Mouse (Mus musculus): Measurements from ENCODE around the gene Rgs3. TPM values are rescaled to one million over a fixed set of nuclear protein-coding genes. Genes with fewer than 3 reads are reported as not detected.

Gene Rgs3
- polyA plus RNA-seq, 1 experiment from 2014 or later, result 54.3 TPM

- Histone ChIP-seq H3K4me1 (ENCODE audit: control insufficient read depth, insufficient read depth, low read length) (0 out of 2 replicates have a peak, but pooled peaks cover 9% of the 10 kb centered on the region), H3K4me3 (ENCODE audit: low read depth, low read length) (no peak overlapping the region), H3K27me3 (ENCODE audit: control insufficient read depth, insufficient read depth, low read length) (peaks cover 52% of the 10 kb centered on the region), H3K27ac (ENCODE audit: low read depth, low read length) (no peak overlapping the region), H3K9ac (ENCODE audit: low read depth, low read length) (no peak overlapping the region), H3K9me3 (replicated peaks; ENCODE audit: control insufficient read depth, low read length) (no peaks in the 10 kb centered on the region), H3K36me3 (ENCODE audit: control insufficient read depth, insufficient read depth, low read length) (no peaks in the 10 kb centered on the region), H3K4me2 (no peak overlapping the region)
- ATAC-seq (replicated peaks; ENCODE audit: insufficient number of reproducible peaks, low FRiP score, low TSS enrichment), result no peak
- 57% methylated on average over 3 of the region's 3 CpGs for WGBS (ENCODE audit: insufficient replicate concordance)
Measured at GRCm38 (mm10) chr4:62561630-62562001, 2.0 kb downstream of the Rgs3 start.

- no peak for ATAC-seq (replicated peaks; ENCODE audit: insufficient number of reproducible peaks, low FRiP score, low TSS enrichment)
- Histone ChIP-seq H3K4me3 (ENCODE audit: low read depth, low read length) (no peak overlapping the region), H3K4me2 (no peak overlapping the region), H3K9me3 (replicated peaks; ENCODE audit: control insufficient read depth, low read length) (no peaks in the 10 kb centered on the region), H3K36me3 (ENCODE audit: control insufficient read depth, insufficient read depth, low read length) (no peaks in the 10 kb centered on the region), H3K9ac (ENCODE audit: low read depth, low read length) (no peak overlapping the region), H3K4me1 (ENCODE audit: control insufficient read depth, insufficient read depth, low read length) (0 out of 2 replicates have a peak, but pooled peaks cover 9% of the 10 kb centered on the region), H3K27ac (ENCODE audit: low read depth, low read length) (no peak overlapping the region), H3K27me3 (ENCODE audit: control insufficient read depth, insufficient read depth, low read length) (peaks cover 54% of the 10 kb centered on the region)
- 62% methylated on average over 4 of the region's 4 CpGs for WGBS (ENCODE audit: insufficient replicate concordance)
Measured at GRCm38 (mm10) chr4:62562006-62562405, 2.4 kb downstream of the Rgs3 start.

GRCm38 (mm10) chr4:62566530-62566929, 6.9 kb downstream of the Rgs3 start:
- H3K9ac ChIP-seq (ENCODE audit: low read depth, low read length), result no peak overlapping the region
- no peaks in the 10 kb centered on the region for H3K9me3 ChIP-seq (replicated peaks; ENCODE audit: control insufficient read depth, low read length)
- WGBS (ENCODE audit: insufficient replicate concordance), result 28% methylated on average over 4 of the region's 4 CpGs
- ATAC-seq (replicated peaks; ENCODE audit: insufficient number of reproducible peaks, low FRiP score, low TSS enrichment), result no peak
- peaks cover 78% of the 10 kb centered on the region for H3K27me3 ChIP-seq (ENCODE audit: control insufficient read depth, insufficient read depth, low read length)
- H3K4me3 ChIP-seq (ENCODE audit: low read depth, low read length), result no peak overlapping the region
- peaks cover 14% of the 10 kb centered on the region for H3K4me1 ChIP-seq (ENCODE audit: control insufficient read depth, insufficient read depth, low read length)
- H3K4me2 ChIP-seq, result no peak overlapping the region
- H3K36me3 ChIP-seq (ENCODE audit: control insufficient read depth, insufficient read depth, low read length), result no peaks in the 10 kb centered on the region
- peak overlapping the region; percentile 29; the same call in 1 of the 2 replicates for H3K27ac ChIP-seq (ENCODE audit: low read depth, low read length)

GRCm38 (mm10) chr4:62567696-62568095, 8.0 kb downstream of the Rgs3 start:
- Histone ChIP-seq H3K4me3 (ENCODE audit: low read depth, low read length) (no peak overlapping the region), H3K36me3 (ENCODE audit: control insufficient read depth, insufficient read depth, low read length) (no peaks in the 10 kb centered on the region), H3K27me3 (ENCODE audit: control insufficient read depth, insufficient read depth, low read length) (peaks cover 86% of the 10 kb centered on the region), H3K27ac (ENCODE audit: low read depth, low read length) (no peak overlapping the region), H3K4me2 (no peak overlapping the region), H3K9ac (ENCODE audit: low read depth, low read length) (no peak overlapping the region), H3K9me3 (replicated peaks; ENCODE audit: control insufficient read depth, low read length) (no peaks in the 10 kb centered on the region), H3K4me1 (ENCODE audit: control insufficient read depth, insufficient read depth, low read length) (peaks cover 14% of the 10 kb centered on the region)
- no peak for ATAC-seq (replicated peaks; ENCODE audit: insufficient number of reproducible peaks, low FRiP score, low TSS enrichment)
- WGBS (ENCODE audit: insufficient replicate concordance), result 81% methylated on average over 6 of the region's 6 CpGs

GRCm38 (mm10) chr4:62568359-62568758, 8.7 kb downstream of the Rgs3 start:
- Histone ChIP-seq H3K36me3 (ENCODE audit: control insufficient read depth, insufficient read depth, low read length) (no peaks in the 10 kb centered on the region), H3K27me3 (ENCODE audit: control insufficient read depth, insufficient read depth, low read length) (peaks cover 83% of the 10 kb centered on the region), H3K4me3 (ENCODE audit: low read depth, low read length) (no peak overlapping the region), H3K4me1 (ENCODE audit: control insufficient read depth, insufficient read depth, low read length) (peaks cover 14% of the 10 kb centered on the region), H3K9ac (ENCODE audit: low read depth, low read length) (no peak overlapping the region), H3K4me2 (no peak overlapping the region), H3K27ac (ENCODE audit: low read depth, low read length) (no peak overlapping the region), H3K9me3 (replicated peaks; ENCODE audit: control insufficient read depth, low read length) (peaks cover 4% of the 10 kb centered on the region)
- ATAC-seq (replicated peaks; ENCODE audit: insufficient number of reproducible peaks, low FRiP score, low TSS enrichment), result no peak
- 72% methylated on average over 1 of the region's 1 CpGs for WGBS (ENCODE audit: insufficient replicate concordance)

GRCm38 (mm10) chr4:62569603-62570002, 10.0 kb downstream of the Rgs3 start:
- no peak overlapping the region for H3K27ac ChIP-seq (ENCODE audit: low read depth, low read length)

GRCm38 (mm10) chr4:62570029-62570428, 10.4 kb downstream of the Rgs3 start:
- H3K4me1 ChIP-seq (ENCODE audit: control insufficient read depth, insufficient read depth, low read length), result peaks cover 14% of the 10 kb centered on the region
- H3K4me3 ChIP-seq (ENCODE audit: low read depth, low read length), result no peak overlapping the region
- H3K4me2 ChIP-seq, result peak overlapping the region; percentile 29; the same call in 1 of the 2 replicates
- no peak overlapping the region for H3K9ac ChIP-seq (ENCODE audit: low read depth, low read length)
- no peaks in the 10 kb centered on the region for H3K36me3 ChIP-seq (ENCODE audit: control insufficient read depth, insufficient read depth, low read length)
- H3K27ac ChIP-seq (ENCODE audit: low read depth, low read length), result no peak overlapping the region
- ATAC-seq (replicated peaks; ENCODE audit: insufficient number of reproducible peaks, low FRiP score, low TSS enrichment), result no peak
- H3K9me3 ChIP-seq (replicated peaks; ENCODE audit: control insufficient read depth, low read length), result peaks cover 4% of the 10 kb centered on the region
- 33% methylated on average over 5 of the region's 5 CpGs for WGBS (ENCODE audit: insufficient replicate concordance)
- H3K27me3 ChIP-seq (ENCODE audit: control insufficient read depth, insufficient read depth, low read length), result peaks cover 66% of the 10 kb centered on the region

More at GRCm38 (mm10) chr4:62569603-62570002, 10.0 kb downstream of the Rgs3 start:
- H3K9me3 ChIP-seq (replicated peaks; ENCODE audit: control insufficient read depth, low read length), result peaks cover 4% of the 10 kb centered on the region
- peaks cover 71% of the 10 kb centered on the region for H3K27me3 ChIP-seq (ENCODE audit: control insufficient read depth, insufficient read depth, low read length)
- no peak overlapping the region for H3K4me2 ChIP-seq
- H3K9ac ChIP-seq (ENCODE audit: low read depth, low read length), result no peak overlapping the region
- no peak overlapping the region for H3K4me3 ChIP-seq (ENCODE audit: low read depth, low read length)
- no peak for ATAC-seq (replicated peaks; ENCODE audit: insufficient number of reproducible peaks, low FRiP score, low TSS enrichment)
- no peaks in the 10 kb centered on the region for H3K36me3 ChIP-seq (ENCODE audit: control insufficient read depth, insufficient read depth, low read length)
- H3K4me1 ChIP-seq (ENCODE audit: control insufficient read depth, insufficient read depth, low read length), result peaks cover 14% of the 10 kb centered on the region
- WGBS (ENCODE audit: insufficient replicate concordance), result 69% methylated on average over 5 of the region's 5 CpGs

GRCm38 (mm10) chr4:62582365-62583264, 23.0 kb downstream of the Rgs3 start:
- Histone ChIP-seq H3K4me1 (ENCODE audit: control insufficient read depth, insufficient read depth, low read length) (peaks cover 15% of the 10 kb centered on the region), H3K9me3 (replicated peaks; ENCODE audit: control insufficient read depth, low read length) (no peaks in the 10 kb centered on the region), H3K27me3 (ENCODE audit: control insufficient read depth, insufficient read depth, low read length) (peaks cover 75% of the 10 kb centered on the region), H3K9ac (ENCODE audit: low read depth, low read length) (no peak overlapping the region; the same call in 1 of the 2 replicates), H3K4me3 (ENCODE audit: low read depth, low read length) (peak overlapping the region; percentile 46; the same call in 1 of the 2 replicates), H3K4me2 (peak overlapping the region; percentile 82), H3K27ac (ENCODE audit: low read depth, low read length) (no peak overlapping the region), H3K36me3 (ENCODE audit: control insufficient read depth, insufficient read depth, low read length) (no peaks in the 10 kb centered on the region)
- 33% methylated on average over 18 of the region's 18 CpGs for WGBS (ENCODE audit: insufficient replicate concordance)
- 0 out of 2 replicates have a peak, but pooled peaks have one; percentile 26 for ATAC-seq (replicated peaks; ENCODE audit: insufficient number of reproducible peaks, low FRiP score, low TSS enrichment)
